Mouse (Mus musculus) kidney, embryonic 16.5 days (tissue): ENCODE measurements around the gene Mad1l1. TPM values are rescaled to one million over a fixed set of nuclear protein-coding genes. Genes with fewer than 3 reads are reported as not detected.
A peak's percentile ranks its signal among the peaks of the same experiment; 100 is the strongest.
"Not testable (repeated sequence)": the region's sequence is repeated elsewhere in the genome, so short reads cannot be mapped to it uniquely, and the experiment has no call there.

Experiments used
- ATAC-seq: fragments of 200-750 bp; cut with Nextera tagmentation; 2 replicates; pipeline ENCODE4 v1.8.0; 2017; ENCODE audit warnings: moderate TSS enrichment; ENCODE audit not compliant: low FRiP score, low TSS enrichment
- H3K27ac ChIP-seq: fragments of 300-500 bp; sonication (generic); 2 replicates; pipeline ENCODE4 v1.5.1; 2014; ENCODE audit warnings: low read length
- H3K27me3 ChIP-seq: fragments of 300-500 bp; sonication (generic); 2 replicates; pipeline ENCODE4 v1.6.1; 2014; ENCODE audit warnings: low read length, control low read depth, mixed read lengths; ENCODE audit not compliant: insufficient read depth
- H3K36me3 ChIP-seq: fragments of 300-500 bp; sonication (generic); 2 replicates; pipeline ENCODE4 v1.6.1; 2014; ENCODE audit warnings: low read length, control low read depth, mixed read lengths; ENCODE audit not compliant: insufficient read depth
- H3K4me1 ChIP-seq: fragments of 300-500 bp; sonication (generic); 2 replicates; pipeline ENCODE4 v1.6.1; 2014; ENCODE audit warnings: low read length, control low read depth, mixed read lengths; ENCODE audit not compliant: insufficient read depth
- H3K4me2 ChIP-seq: fragments of 300-500 bp; sonication (generic); replicated peaks from 2 replicates; pipeline ENCODE4 v1.6.1; 2014; ENCODE audit warnings: low read depth, low read length
- H3K4me3 ChIP-seq: fragments of 300-500 bp; sonication (generic); 2 replicates; pipeline ENCODE4 v1.5.1; 2014; ENCODE audit warnings: mild to moderate bottlenecking, low read length
- H3K9ac ChIP-seq: fragments of 300-500 bp; sonication (generic); replicated peaks from 2 replicates; pipeline ENCODE4 v1.6.1; 2014; ENCODE audit warnings: low read length
- H3K9me3 ChIP-seq: fragments of 300-500 bp; sonication (generic); 2 replicates; pipeline ENCODE4 v1.6.1; 2016; ENCODE audit warnings: low read length, control low read depth
- WGBS: fragments of 180-500 bp; shearing (Covaris S2); extraction: QIAGEN DNeasy Blood & Tissue Kit; methylation state at CpG from one replicate; pipeline ENCODE4 v1.1.7; 2014; 5-methylcytosine and 5-hydroxymethylcytosine counted together
- polyA plus RNA-seq: library from polyadenylated mRNA; unstranded; fragments of >200 nt; fragmentation: Nextera tagmentation; extraction: Ambion mirVana; gene quantifications from 2 replicates; pipeline ENCODE4 v1.2.1, GENCODE M21; 2015

The Mad1l1 gene
- polyA plus RNA-seq, 1 experiment from 2014 or later: 51.6 TPM

- Histone ChIP-seq H3K9me3 (no peaks in the 10 kb centered on the region), H3K4me3 (no peak overlapping the region), H3K9ac (no peak overlapping the region), H3K27me3 (no peaks in the 10 kb centered on the region), H3K4me2 (no peak overlapping the region), H3K36me3 (no peaks in the 10 kb centered on the region), H3K27ac (no peak overlapping the region), H3K4me1 (no peaks in the 10 kb centered on the region)
- 82% methylated on average over 5 of the region's 5 CpGs for WGBS
- no peak for ATAC-seq
Measured at GRCm38 (mm10) chr5:140008523-140008806, 312.9 kb downstream of the Mad1l1 start.

GRCm38 (mm10) chr5:140007656-140008522 lies 313.5 kb downstream of the Mad1l1 start:
- Histone ChIP-seq H3K9me3 (no peaks in the 10 kb centered on the region), H3K36me3 (no peaks in the 10 kb centered on the region), H3K4me3 (no peak overlapping the region), H3K27ac (no peak overlapping the region), H3K4me2 (no peak overlapping the region), H3K4me1 (no peaks in the 10 kb centered on the region), H3K27me3 (no peaks in the 10 kb centered on the region), H3K9ac (no peak overlapping the region)
- no peak for ATAC-seq
- WGBS: 41% methylated on average over 9 of the region's 9 CpGs

GRCm38 (mm10) chr5:140006861-140007260 lies 314.5 kb downstream of the Mad1l1 start:
- no peaks in the 10 kb centered on the region for H3K27me3 ChIP-seq
- WGBS: 54% methylated on average over 8 of the region's 8 CpGs
- no peak overlapping the region for H3K4me3 ChIP-seq
- H3K4me2 ChIP-seq: no peak overlapping the region
- H3K27ac ChIP-seq: no peak overlapping the region
- H3K4me1 ChIP-seq: no peaks in the 10 kb centered on the region
- no peaks in the 10 kb centered on the region for H3K36me3 ChIP-seq
- no peaks in the 10 kb centered on the region for H3K9me3 ChIP-seq
- ATAC-seq: no peak
- no peak overlapping the region for H3K9ac ChIP-seq

- Histone ChIP-seq H3K27ac (no peak overlapping the region), H3K4me1 (no peaks in the 10 kb centered on the region), H3K36me3 (no peaks in the 10 kb centered on the region), H3K4me2 (no peak overlapping the region), H3K9ac (no peak overlapping the region), H3K4me3 (no peak overlapping the region), H3K9me3 (no peaks in the 10 kb centered on the region), H3K27me3 (no peaks in the 10 kb centered on the region)
- ATAC-seq: no peak
- WGBS: 58% methylated on average over 3 of the region's 3 CpGs
Measured at GRCm38 (mm10) chr5:140002541-140002940, 318.8 kb downstream of the Mad1l1 start.

- H3K36me3 ChIP-seq: no peaks in the 10 kb centered on the region
- no peak overlapping the region for H3K9ac ChIP-seq
- H3K9me3 ChIP-seq: no peaks in the 10 kb centered on the region
- ATAC-seq: no peak
- no peak overlapping the region for H3K4me2 ChIP-seq
- H3K27ac ChIP-seq: no peak overlapping the region
- H3K4me3 ChIP-seq: no peak overlapping the region
- 54% methylated on average over 4 of the region's 6 CpGs for WGBS
- H3K27me3 ChIP-seq: no peaks in the 10 kb centered on the region
- H3K4me1 ChIP-seq: no peaks in the 10 kb centered on the region
Measured at GRCm38 (mm10) chr5:139998916-139999315, 322.4 kb downstream of the Mad1l1 start.

- ATAC-seq: peak; percentile 51; the same call in 1 of the 2 replicates
- not testable (repeated sequence) for H3K4me3 ChIP-seq, H3K4me2 ChIP-seq, H3K27me3 ChIP-seq, H3K4me1 ChIP-seq, H3K9ac ChIP-seq, H3K9me3 ChIP-seq, H3K27ac ChIP-seq, H3K36me3 ChIP-seq
- WGBS: 58% methylated on average over 11 of the region's 12 CpGs
Measured at GRCm38 (mm10) chr5:139998321-139998720, 323.0 kb downstream of the Mad1l1 start.

GRCm38 (mm10) chr5:139991531-139991930 lies 329.8 kb downstream of the Mad1l1 start:
- Histone ChIP-seq H3K4me3 (no peak overlapping the region), H3K27me3 (no peaks in the 10 kb centered on the region), H3K9ac (no peak overlapping the region), H3K4me2 (no peak overlapping the region), H3K36me3 (no peaks in the 10 kb centered on the region), H3K4me1 (no peaks in the 10 kb centered on the region), H3K27ac (no peak overlapping the region), H3K9me3 (peaks cover 12% of the 10 kb centered on the region; the same call in 1 of the 2 replicates)
- ATAC-seq: no peak
- WGBS: 91% methylated on average over 3 of the region's 3 CpGs

- Histone ChIP-seq H3K4me1 (no peaks in the 10 kb centered on the region), H3K4me2 (no peak overlapping the region), H3K9me3 (peaks cover 4% of the 10 kb centered on the region; the same call in 1 of the 2 replicates), H3K27ac (no peak overlapping the region), H3K9ac (no peak overlapping the region), H3K4me3 (no peak overlapping the region), H3K36me3 (no peaks in the 10 kb centered on the region), H3K27me3 (no peaks in the 10 kb centered on the region)
- ATAC-seq: no peak
- WGBS: 39% methylated on average over 18 of the region's 18 CpGs
Measured at GRCm38 (mm10) chr5:139985073-139985746, 336.1 kb downstream of the Mad1l1 start.

GRCm38 (mm10) chr5:139981976-139982375 lies 339.4 kb downstream of the Mad1l1 start:
- WGBS: 97% methylated on average over 1 of the region's 1 CpGs
- no peaks in the 10 kb centered on the region for H3K36me3 ChIP-seq
- ATAC-seq: no peak
- H3K27me3 ChIP-seq: no peaks in the 10 kb centered on the region
- H3K9me3 ChIP-seq: no peaks in the 10 kb centered on the region
- no peaks in the 10 kb centered on the region for H3K4me1 ChIP-seq
- no peak overlapping the region for H3K4me2 ChIP-seq
- no peak overlapping the region for H3K27ac ChIP-seq
- no peak overlapping the region for H3K4me3 ChIP-seq
- no peak overlapping the region for H3K9ac ChIP-seq

- Histone ChIP-seq H3K27me3 (no peaks in the 10 kb centered on the region), H3K4me2 (no peak overlapping the region), H3K4me3 (no peak overlapping the region), H3K36me3 (no peaks in the 10 kb centered on the region), H3K27ac (no peak overlapping the region), H3K4me1 (no peaks in the 10 kb centered on the region), H3K9ac (no peak overlapping the region), H3K9me3 (no peaks in the 10 kb centered on the region)
- ATAC-seq: no peak
- 81% methylated on average over 9 of the region's 9 CpGs for WGBS
Measured at GRCm38 (mm10) chr5:139979371-139979770, 342.0 kb downstream of the Mad1l1 start.
